Mouse (Mus musculus): ENCODE measurements around the gene Thap12.

- TF ChIP-seq CTCF (IDR thresholded peaks at IDR 0.05; ENCODE audit: borderline replicate concordance, control insufficient read depth, extremely low read depth, insufficient read depth, low read length, poor library complexity) = no peak
- no peak for TF ChIP-seq POLR2A (IDR thresholded peaks at IDR 0.05; ENCODE audit: control insufficient read depth, extremely low read depth, insufficient read depth, low read length, poor library complexity)
Observed at GRCm38 (mm10) chr7:98665166-98665565, 37.7 kb upstream of the Thap12 start.

All from thymus, adult 2 months (tissue).